Mouse (Mus musculus): ENCODE results near the gene Lamb3. TPM values are rescaled to one million over a fixed set of nuclear protein-coding genes. Genes with fewer than 3 reads are reported as not detected.
"Not testable (repeated sequence)": the region's sequence is repeated elsewhere in the genome, so short reads cannot be mapped to it uniquely, and the experiment has no call there.

Gene Lamb3
- total RNA-seq, 2 experiments from 2014 or later = 0.76 to 0.80 TPM

- peak; percentile 24 to 51 for DNase-seq (ENCODE audit: extremely low spot score in 1 of 2, low spot score in 1 of 2)
Observed at GRCm38 (mm10) chr1:193272916-193273601, 65.6 kb downstream of the Lamb3 start, which contains the start of gene G0s2. Gene G0s2, minus strand, starts transcription at chr1:193273217.

GRCm38 (mm10) chr1:193274407-193275071 is 67.0 kb downstream of the Lamb3 start:
- no peak for DNase-seq (ENCODE audit: extremely low spot score in 1 of 2, low spot score in 1 of 2)

GRCm38 (mm10) chr1:193278414-193279045 is 71.0 kb downstream of the Lamb3 start:
- DNase-seq (ENCODE audit: extremely low spot score in 1 of 2, low spot score in 1 of 2) = no peak

- DNase-seq (ENCODE audit: extremely low spot score in 1 of 2, low spot score in 1 of 2) = no peak
Observed at GRCm38 (mm10) chr1:193279492-193279891, 72.0 kb downstream of the Lamb3 start.

GRCm38 (mm10) chr1:193281344-193281743 is 73.8 kb downstream of the Lamb3 start:
- no peak for DNase-seq (ENCODE audit: extremely low spot score in 1 of 2, low spot score in 1 of 2)

- DNase-seq (ENCODE audit: extremely low spot score in 1 of 2, low spot score in 1 of 2) = no peak
Observed at GRCm38 (mm10) chr1:193284228-193284779, 76.8 kb downstream of the Lamb3 start.

GRCm38 (mm10) chr1:193285766-193286325 is 78.3 kb downstream of the Lamb3 start:
- DNase-seq (ENCODE audit: extremely low spot score in 1 of 2, low spot score in 1 of 2) = not testable (repeated sequence)

- DNase-seq (ENCODE audit: extremely low spot score in 1 of 2, low spot score in 1 of 2) = no peak
Observed at GRCm38 (mm10) chr1:193287578-193287977, 80.1 kb downstream of the Lamb3 start.

- no peak for DNase-seq (ENCODE audit: extremely low spot score in 1 of 2, low spot score in 1 of 2)
Observed at GRCm38 (mm10) chr1:193289076-193289475, 81.6 kb downstream of the Lamb3 start.

GRCm38 (mm10) chr1:193289914-193290313 is 82.4 kb downstream of the Lamb3 start:
- DNase-seq (ENCODE audit: extremely low spot score in 1 of 2, low spot score in 1 of 2) = no peak

- no peak for DNase-seq (ENCODE audit: extremely low spot score in 1 of 2, low spot score in 1 of 2)
Observed at GRCm38 (mm10) chr1:193290686-193291085, 83.2 kb downstream of the Lamb3 start.

GRCm38 (mm10) chr1:193293039-193293438 is 85.5 kb downstream of the Lamb3 start:
- DNase-seq (ENCODE audit: extremely low spot score in 1 of 2, low spot score in 1 of 2) = no peak

GRCm38 (mm10) chr1:193293926-193294325 is 86.4 kb downstream of the Lamb3 start:
- no peak for DNase-seq (ENCODE audit: extremely low spot score in 1 of 2, low spot score in 1 of 2)

GRCm38 (mm10) chr1:193295920-193296319 is 88.4 kb downstream of the Lamb3 start:
- DNase-seq (ENCODE audit: extremely low spot score in 1 of 2, low spot score in 1 of 2) = no peak

GRCm38 (mm10) chr1:193298141-193298765 is 90.8 kb downstream of the Lamb3 start:
- no peak for DNase-seq (ENCODE audit: extremely low spot score in 1 of 2, low spot score in 1 of 2)

GRCm38 (mm10) chr1:193299995-193300394 is 92.5 kb downstream of the Lamb3 start:
- DNase-seq (ENCODE audit: extremely low spot score in 1 of 2, low spot score in 1 of 2) = no peak

GRCm38 (mm10) chr1:193301216-193302092 is 94.0 kb downstream of the Lamb3 start:
- DNase-seq (ENCODE audit: extremely low spot score in 1 of 2, low spot score in 1 of 2) = no peak

GRCm38 (mm10) chr1:193302093-193302405 is 94.5 kb downstream of the Lamb3 start:
- no peak for DNase-seq (ENCODE audit: extremely low spot score in 1 of 2, low spot score in 1 of 2)

- no peak for DNase-seq (ENCODE audit: extremely low spot score in 1 of 2, low spot score in 1 of 2)
Observed at GRCm38 (mm10) chr1:193303096-193303495, 95.6 kb downstream of the Lamb3 start.

- DNase-seq (ENCODE audit: extremely low spot score in 1 of 2, low spot score in 1 of 2) = no peak
Observed at GRCm38 (mm10) chr1:193305386-193305785, 97.9 kb downstream of the Lamb3 start.

Measured in layer of hippocampus, postnatal 25 days (tissue).